Mouse (Mus musculus) ES-Bruce4 (cell line): ENCODE measurements around the gene Foxr1.

ENCODE experiments used
- CTCF ChIP-seq: IDR thresholded peaks from one replicate; pipeline ENCODE4 v1.8.1; 2011; ENCODE audit warnings: low read depth, low read length
- EP300 ChIP-seq: IDR thresholded peaks from 2 replicates; pipeline ENCODE4 v1.6.1; 2011; ENCODE audit warnings: low read depth, low read length; ENCODE audit not compliant: insufficient read depth
- POLR2A ChIP-seq: IDR thresholded peaks from one replicate; pipeline ENCODE4 v1.8.1; 2011; ENCODE audit warnings: low read length; ENCODE audit not compliant: insufficient read depth

DNA sequence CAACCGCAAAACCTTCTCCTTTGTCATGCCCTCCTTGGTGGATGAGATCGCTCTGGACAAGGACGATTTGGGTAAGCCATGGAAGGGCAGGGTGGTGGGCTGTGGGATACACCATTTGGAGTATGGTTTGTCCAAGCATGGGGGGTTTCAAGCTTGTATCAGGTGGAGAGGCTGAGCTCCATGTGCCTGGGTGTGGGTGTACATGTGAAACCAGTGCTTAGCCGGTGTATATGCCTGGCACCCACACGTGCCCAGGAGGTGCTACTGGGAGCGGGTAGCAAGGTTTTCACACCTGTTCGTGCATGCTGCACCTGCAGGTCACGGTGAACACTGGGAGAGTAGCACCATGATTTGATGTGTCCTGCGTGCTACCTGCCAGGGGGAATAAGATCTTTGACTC lies 42.4 kb downstream of the Foxr1 start:
- TF ChIP-seq POLR2A (no peak), CTCF (no peak), EP300 (no peak)
